Mouse (Mus musculus) midbrain, embryonic 10.5 days (tissue): ENCODE results near the gene Skiv2l. TPM values are rescaled to one million over a fixed set of nuclear protein-coding genes. Genes with fewer than 3 reads are reported as not detected.
"Not testable (repeated sequence)": the region's sequence is repeated elsewhere in the genome, so short reads cannot be mapped to it uniquely, and the experiment has no call there.

ENCODE experiments used
- DNase-seq: peaks from one replicate; pipeline ENCODE4 v3.0.0-alpha.2; 2017; ENCODE audit warnings: low spot score
- H3K27ac ChIP-seq: fragments of 300-500 bp; sonication (generic); replicated peaks from 2 replicates; pipeline ENCODE4 v1.5.1; 2016; ENCODE audit warnings: mild to moderate bottlenecking
- H3K27me3 ChIP-seq: fragments of 300-500 bp; sonication (generic); 2 replicates; pipeline ENCODE4 v1.6.1; 2016; ENCODE audit warnings: low read depth, mild to moderate bottlenecking; ENCODE audit not compliant: poor library complexity, severe bottlenecking
- H3K36me3 ChIP-seq: fragments of 300-500 bp; sonication (generic); 2 replicates; pipeline ENCODE4 v1.6.1; 2016; ENCODE audit warnings: mild to moderate bottlenecking, moderate library complexity
- H3K4me1 ChIP-seq: fragments of 300-500 bp; sonication (generic); 2 replicates; pipeline ENCODE4 v1.6.1; 2016
- H3K4me3 ChIP-seq: fragments of 300-500 bp; sonication (generic); 2 replicates; pipeline ENCODE4 v1.5.1; 2016; ENCODE audit warnings: mild to moderate bottlenecking, moderate library complexity
- H3K9me3 ChIP-seq: fragments of 300-500 bp; sonication (generic); replicated peaks from 2 replicates; pipeline ENCODE4 v1.6.1; 2016; ENCODE audit warnings: mild to moderate bottlenecking
- whole genome bisulfite sequencing: fragments of 180-500 bp; shearing (Covaris S2); methylation state at CpG from one replicate; pipeline ENCODE4 v1.1.7; 2016; 5-methylcytosine and 5-hydroxymethylcytosine counted together
- polyA plus RNA-seq: library from polyadenylated mRNA; unstranded; fragments of >200 nt; fragmentation: Nextera tagmentation; extraction: Ambion mirVana; gene quantifications from 2 replicates; pipeline ENCODE4 v1.2.1, GENCODE M21; 2016

Gene Skiv2l
- polyA plus RNA-seq, 1 experiment from 2014 or later: 57.8 TPM

- H3K4me1 ChIP-seq: peaks cover 34% of the 10 kb centered on the region
- H3K27ac ChIP-seq: peak overlapping the region; percentile 84
- 42% methylated on average over 43 of the region's 43 CpGs for WGBS
- peak; percentile 20 for DNase-seq
- peaks cover 70% of the 10 kb centered on the region for H3K36me3 ChIP-seq
- H3K27me3 ChIP-seq: no peaks in the 10 kb centered on the region
- no peaks in the 10 kb centered on the region for H3K9me3 ChIP-seq
- H3K4me3 ChIP-seq: peak overlapping the region; percentile 84
These were observed 12.3 kb downstream of the Skiv2l start for GRCm38 (mm10) chr17:34837464-34838324.

GRCm38 (mm10) chr17:34836856-34837221, 13.2 kb downstream of the Skiv2l start, which contains the start of the genes Stk19 and Dxo:
Gene Stk19, minus strand, starts transcription at chr17:34836945.
Gene Dxo, plus strand, starts transcription at chr17:34837019.
- Histone ChIP-seq H3K9me3 (no peaks in the 10 kb centered on the region), H3K4me1 (peaks cover 34% of the 10 kb centered on the region), H3K27ac (peak within 1 kb of the TSS; percentile 84), H3K36me3 (peaks cover 70% of the 10 kb centered on the region), H3K27me3 (no peaks in the 10 kb centered on the region), H3K4me3 (peak within 1 kb of the TSS; percentile 84)
- DNase-seq: peak; percentile 98
- under 1% methylated on average over 40 of the region's 40 CpGs for WGBS

GRCm38 (mm10) chr17:34836155-34836855, 13.7 kb downstream of the Skiv2l start:
- Histone ChIP-seq H3K4me1 (peaks cover 34% of the 10 kb centered on the region), H3K9me3 (no peaks in the 10 kb centered on the region), H3K36me3 (peaks cover 69% of the 10 kb centered on the region), H3K27me3 (no peaks in the 10 kb centered on the region), H3K4me3 (peak overlapping the region; percentile 84), H3K27ac (peak overlapping the region; percentile 84)
- no peak for DNase-seq
- 4% methylated on average over 48 of the region's 48 CpGs for WGBS

GRCm38 (mm10) chr17:34830776-34831175, 19.2 kb downstream of the Skiv2l start:
- WGBS: 90% methylated on average over 1 of the region's 1 CpGs
- H3K4me3 ChIP-seq, H3K27ac ChIP-seq, DNase-seq, H3K4me1 ChIP-seq, H3K27me3 ChIP-seq: not testable (repeated sequence)
- peaks cover 88% of the 10 kb centered on the region for H3K36me3 ChIP-seq
- peaks cover 12% of the 10 kb centered on the region for H3K9me3 ChIP-seq

- no peak for DNase-seq
- H3K4me1 ChIP-seq: no peaks in the 10 kb centered on the region
- no peaks in the 10 kb centered on the region for H3K27me3 ChIP-seq
- H3K9me3 ChIP-seq: no peaks in the 10 kb centered on the region
- no peak overlapping the region for H3K4me3 ChIP-seq
- no peak overlapping the region for H3K27ac ChIP-seq
- 72% methylated on average over 7 of the region's 7 CpGs for WGBS
- H3K36me3 ChIP-seq: no peaks in the 10 kb centered on the region
These were observed 35.1 kb downstream of the Skiv2l start for GRCm38 (mm10) chr17:34814818-34815370.

- not testable (repeated sequence) for H3K27me3 ChIP-seq, H3K4me3 ChIP-seq, H3K36me3 ChIP-seq, H3K9me3 ChIP-seq, H3K4me1 ChIP-seq, H3K27ac ChIP-seq, DNase-seq
- 62% methylated on average over 12 of the region's 12 CpGs for WGBS
These were observed 36.3 kb downstream of the Skiv2l start for GRCm38 (mm10) chr17:34813747-34814146.

- Histone ChIP-seq H3K36me3 (no peaks in the 10 kb centered on the region), H3K4me3 (no peak overlapping the region), H3K27ac (no peak overlapping the region), H3K9me3 (no peaks in the 10 kb centered on the region), H3K4me1 (no peaks in the 10 kb centered on the region), H3K27me3 (no peaks in the 10 kb centered on the region)
- DNase-seq: no peak
- 77% methylated on average over 15 of the region's 15 CpGs for WGBS
These were observed 38.7 kb downstream of the Skiv2l start for GRCm38 (mm10) chr17:34811275-34811674.

- not testable (repeated sequence) for H3K4me3 ChIP-seq, H3K27me3 ChIP-seq, H3K9me3 ChIP-seq, H3K36me3 ChIP-seq, H3K27ac ChIP-seq, DNase-seq, H3K4me1 ChIP-seq
- WGBS: 88% methylated on average over 8 of the region's 8 CpGs
These were observed 39.2 kb downstream of the Skiv2l start for GRCm38 (mm10) chr17:34810811-34811210.

- not testable (repeated sequence) for H3K4me1 ChIP-seq, DNase-seq, H3K27me3 ChIP-seq, H3K36me3 ChIP-seq, H3K27ac ChIP-seq, H3K9me3 ChIP-seq, H3K4me3 ChIP-seq
- 95% methylated on average over 5 of the region's 5 CpGs for WGBS
These were observed 39.6 kb downstream of the Skiv2l start for GRCm38 (mm10) chr17:34810411-34810810.

GRCm38 (mm10) chr17:34808599-34809205, 41.3 kb downstream of the Skiv2l start:
- Histone ChIP-seq H3K36me3 (no peaks in the 10 kb centered on the region), H3K27me3 (no peaks in the 10 kb centered on the region), H3K27ac (no peak overlapping the region), H3K4me3 (no peak overlapping the region), H3K4me1 (no peaks in the 10 kb centered on the region), H3K9me3 (peaks cover 6% of the 10 kb centered on the region)
- 79% methylated on average over 6 of the region's 6 CpGs for WGBS
- no peak for DNase-seq

GRCm38 (mm10) chr17:34807176-34807575, 42.8 kb downstream of the Skiv2l start:
- no peaks in the 10 kb centered on the region for H3K36me3 ChIP-seq
- peaks cover 6% of the 10 kb centered on the region for H3K9me3 ChIP-seq
- H3K4me3 ChIP-seq: no peak overlapping the region
- no peak for DNase-seq
- H3K4me1 ChIP-seq: no peaks in the 10 kb centered on the region
- 72% methylated on average over 3 of the region's 3 CpGs for WGBS
- H3K27me3 ChIP-seq: no peaks in the 10 kb centered on the region
- H3K27ac ChIP-seq: no peak overlapping the region

GRCm38 (mm10) chr17:34804871-34805562, 45.0 kb downstream of the Skiv2l start:
- Histone ChIP-seq H3K4me3 (no peak overlapping the region), H3K4me1 (no peaks in the 10 kb centered on the region), H3K27ac (no peak overlapping the region), H3K9me3 (peaks cover 6% of the 10 kb centered on the region), H3K27me3 (no peaks in the 10 kb centered on the region), H3K36me3 (no peaks in the 10 kb centered on the region)
- DNase-seq: no peak
- WGBS: 74% methylated on average over 6 of the region's 6 CpGs
